Mouse (Mus musculus) spleen, postnatal 10 days (tissue): ENCODE measurements around the gene Grip1.
A peak's percentile ranks its signal among the peaks of the same experiment; 100 is the strongest.

Source experiments
- DNase-seq, 2 experiments: peaks; one replicate each; pipeline ENCODE4 v3.0.0; 2021 to 2022; ENCODE audit warnings: low spot score in 2 of 2

The Grip1 gene

DNA sequence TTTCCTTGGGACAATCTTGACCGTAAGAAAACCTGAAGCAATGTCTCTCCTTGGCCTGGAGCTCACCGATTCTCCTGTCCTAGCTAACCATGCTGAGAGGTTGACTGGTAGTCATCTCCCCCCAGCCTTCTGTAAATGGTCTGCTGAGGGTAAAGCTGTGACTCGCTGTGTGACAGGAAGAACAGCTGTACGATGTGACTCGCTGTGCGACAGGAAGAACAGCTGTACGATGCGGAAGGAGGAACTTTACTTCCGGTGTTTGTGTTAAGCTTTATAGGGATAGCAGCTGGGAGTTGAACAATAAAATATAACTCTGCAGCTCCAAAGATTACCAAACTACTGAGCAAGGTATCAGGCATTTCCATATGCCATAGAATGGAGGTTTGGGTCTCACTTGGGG lies 119.5 kb downstream of the Grip1 start:
- no peak for DNase-seq

DNA sequence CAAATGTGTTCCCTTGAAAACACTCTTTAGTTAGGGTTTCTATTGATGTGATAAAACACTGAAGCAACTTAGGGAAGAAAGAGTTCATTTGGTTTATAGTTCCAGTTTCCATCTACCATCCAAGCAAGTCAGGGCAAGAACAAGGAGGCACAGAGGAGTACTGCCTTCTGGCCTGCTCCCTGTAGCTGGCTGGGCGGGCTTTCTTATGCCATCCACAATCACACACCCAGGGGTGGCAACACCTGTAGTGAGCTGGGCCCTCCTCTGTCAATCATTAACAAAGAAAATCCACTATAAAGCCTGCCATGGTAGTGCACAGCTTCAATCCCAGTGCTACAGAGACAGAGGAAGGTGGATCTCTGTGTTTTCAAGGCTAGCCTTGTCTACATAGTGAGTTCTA lies 122.2 kb downstream of the Grip1 start:
- DNase-seq = no peak

DNA sequence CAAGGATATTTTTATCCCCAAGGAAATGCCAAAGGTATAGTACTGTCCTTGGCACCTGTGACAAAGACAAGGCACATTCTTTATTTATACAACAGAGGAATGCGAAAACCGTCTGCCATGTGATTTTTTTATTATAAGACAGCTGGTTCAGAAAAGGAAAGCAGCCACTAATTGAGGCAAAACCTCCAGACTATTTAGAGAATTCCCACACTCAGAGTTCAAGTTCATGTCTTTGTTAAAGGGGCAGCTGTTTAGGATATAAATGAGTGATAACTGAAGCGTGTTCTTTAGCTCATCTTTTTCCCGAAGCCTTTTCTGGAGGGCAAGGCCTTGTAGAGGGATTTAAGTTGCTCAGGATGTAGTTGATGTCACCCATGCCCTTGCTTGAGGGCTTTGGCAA lies 126.4 kb downstream of the Grip1 start:
- no peak for DNase-seq

DNA sequence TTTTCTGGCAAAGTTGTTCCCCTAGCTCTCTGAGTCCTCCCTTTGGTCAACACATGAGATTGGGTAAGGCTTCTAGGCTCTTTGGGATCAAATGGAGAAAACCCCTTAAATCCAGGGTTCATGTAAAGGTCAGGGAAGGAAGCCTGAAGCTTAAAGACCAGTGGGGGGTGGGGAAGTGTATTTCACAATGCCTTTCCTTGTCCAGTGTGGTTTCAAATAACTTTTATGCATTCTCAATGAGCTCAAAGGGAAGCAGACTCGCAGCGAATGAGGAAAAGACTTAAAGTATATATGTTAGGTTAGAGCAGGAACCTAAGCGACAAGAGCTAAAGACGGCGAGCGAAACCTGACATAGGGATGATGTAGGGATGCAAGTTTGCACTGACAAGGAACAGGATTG lies 131.0 kb downstream of the Grip1 start:
- no peak for DNase-seq

DNA sequence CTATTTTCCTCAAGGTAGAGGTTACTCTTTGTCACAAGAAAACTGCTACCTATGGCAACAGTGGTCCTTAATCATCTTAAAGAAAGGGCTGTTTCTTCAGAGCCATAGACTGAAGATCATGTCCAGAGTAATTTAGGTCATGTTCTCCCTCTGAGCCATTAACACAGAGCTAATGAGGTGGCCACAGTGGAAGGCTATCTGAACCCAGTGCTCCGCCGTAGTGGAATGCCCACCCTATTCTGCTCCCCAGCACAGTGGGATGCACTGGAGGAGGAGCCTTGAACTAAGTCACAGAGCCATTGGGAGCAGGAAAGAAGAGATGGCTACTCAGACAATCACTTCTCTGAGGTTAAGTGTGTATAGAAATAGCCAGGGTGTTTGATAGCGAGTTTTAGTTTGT lies 133.3 kb downstream of the Grip1 start:
- DNase-seq = no peak

DNA sequence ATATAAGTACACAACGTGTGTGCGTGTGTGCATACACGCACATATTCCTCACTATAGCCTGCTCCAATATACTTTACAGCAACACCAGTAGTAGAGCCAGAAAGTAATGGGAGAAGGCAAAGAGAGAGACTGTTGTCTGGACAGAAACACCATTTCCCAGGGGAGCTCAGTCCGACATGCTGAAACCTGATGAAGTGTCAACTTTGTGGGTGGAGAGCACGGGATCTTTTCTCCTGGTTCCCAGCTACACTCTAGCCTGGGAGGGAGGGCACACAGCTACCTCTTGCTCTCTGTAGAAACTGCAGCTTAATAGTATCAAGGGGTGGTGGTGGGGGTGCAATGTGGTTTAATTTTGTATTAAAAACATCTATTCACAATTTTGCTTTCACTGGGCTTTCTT lies 143.2 kb downstream of the Grip1 start:
- DNase-seq = no peak

DNA sequence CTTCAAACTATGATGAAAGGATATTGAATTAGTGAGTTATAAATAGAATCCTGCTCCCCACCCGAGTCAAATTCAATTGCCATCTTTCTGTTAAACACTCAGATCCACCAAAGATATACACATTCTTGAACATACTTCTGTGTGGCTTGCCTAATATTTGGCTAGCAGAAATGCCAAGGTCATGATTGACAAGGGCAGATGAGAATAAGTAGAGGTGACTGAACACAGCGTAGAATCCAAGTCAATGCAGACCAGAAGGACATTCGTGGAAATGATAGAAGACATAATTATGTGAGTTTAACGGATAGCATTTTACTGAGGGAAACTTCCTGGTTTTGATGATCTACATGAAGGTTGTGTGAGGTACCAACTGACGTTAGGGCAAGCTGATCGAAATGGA lies 153.9 kb downstream of the Grip1 start:
- DNase-seq = no peak

DNA sequence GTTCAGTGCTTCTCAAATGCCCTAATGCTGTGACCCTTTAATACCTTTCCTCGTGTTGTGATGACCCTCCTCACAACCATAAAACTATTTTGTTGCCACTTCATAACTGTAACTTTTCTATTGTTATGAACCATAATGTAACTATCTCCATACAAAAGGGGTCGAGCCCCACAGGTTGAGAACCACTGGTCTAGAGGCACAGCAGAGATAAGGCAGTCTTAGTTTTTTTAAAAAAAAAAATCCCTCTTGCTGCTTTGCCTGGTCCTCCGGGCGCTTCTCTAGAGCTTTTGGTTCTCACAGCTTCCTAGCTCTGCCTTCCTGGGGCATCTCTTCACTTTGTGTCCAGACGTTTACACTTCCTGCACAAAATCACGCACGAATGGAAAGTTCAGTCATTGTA lies 155.4 kb downstream of the Grip1 start:
- no peak for DNase-seq

DNA sequence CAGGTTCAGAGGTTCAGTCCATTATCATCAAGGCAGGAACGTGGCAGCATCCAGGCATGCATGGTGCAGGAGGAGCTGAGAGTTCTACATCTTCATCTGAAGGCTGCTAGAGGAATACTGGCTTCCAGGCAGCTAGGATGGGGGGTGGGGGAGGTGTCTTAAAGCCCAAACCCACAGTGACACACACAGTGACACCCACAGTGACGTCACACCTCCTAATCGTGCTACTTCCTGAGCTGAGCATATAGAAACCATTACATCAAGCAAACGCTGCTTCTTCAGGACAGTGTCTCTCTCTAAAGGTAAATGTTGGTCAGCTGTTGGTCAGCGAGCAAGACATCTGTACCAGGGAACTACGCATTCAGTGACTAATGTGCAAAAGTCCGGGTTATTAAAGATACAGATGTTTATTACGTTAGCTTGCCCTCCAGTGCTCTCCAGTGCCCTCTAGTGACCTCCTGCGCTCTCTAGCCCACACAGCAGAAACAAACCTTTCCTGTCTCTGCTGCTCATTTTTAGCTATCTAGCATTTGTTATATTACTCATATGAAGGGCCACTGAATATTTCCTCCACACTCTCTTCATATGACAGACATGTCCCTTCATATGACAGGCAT lies 156.8 kb downstream of the Grip1 start:
- peak in 1 of 2 experiments; percentile 44 for DNase-seq

DNA sequence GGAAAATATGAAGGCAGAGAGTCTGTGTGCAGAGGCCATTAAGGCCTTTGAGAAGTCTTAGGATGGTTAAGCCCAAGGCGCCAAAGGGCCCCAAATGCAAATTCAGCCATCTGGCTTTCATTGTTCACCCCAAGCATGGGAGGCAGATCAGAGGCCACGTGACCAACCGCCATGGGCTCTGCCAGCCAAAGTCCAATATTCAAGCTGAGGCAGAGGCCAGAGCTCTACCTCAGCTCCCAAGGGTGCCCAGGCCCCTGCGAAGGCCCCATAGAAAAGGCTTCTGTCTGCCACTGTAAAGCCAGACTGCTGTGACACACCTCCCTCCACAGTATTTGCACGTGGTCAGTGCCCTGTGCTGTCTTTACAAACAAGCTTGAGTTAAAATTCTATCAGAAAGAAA lies 158.4 kb downstream of the Grip1 start:
- no peak for DNase-seq

DNA sequence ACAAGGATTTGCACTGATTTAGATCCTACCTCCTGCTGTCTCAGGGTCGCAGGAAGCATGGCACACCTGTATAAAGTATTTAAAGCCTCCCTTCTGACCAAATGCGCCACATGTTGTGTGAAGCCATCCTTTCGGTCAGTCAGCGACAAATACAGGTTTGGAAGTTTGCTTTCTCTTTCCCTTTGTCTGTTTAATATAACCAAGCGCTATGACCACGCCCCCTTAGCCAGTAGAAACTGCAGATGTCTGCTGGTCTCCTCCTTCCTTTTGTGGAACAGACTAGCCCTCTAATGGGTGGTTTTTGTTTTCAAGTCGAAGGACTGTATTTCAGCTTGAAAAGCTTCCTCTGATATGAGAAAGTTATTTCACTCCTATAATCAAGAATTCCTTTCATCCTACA lies 161.1 kb downstream of the Grip1 start:
- DNase-seq = peak in 1 of 2 experiments; percentile 19

DNA sequence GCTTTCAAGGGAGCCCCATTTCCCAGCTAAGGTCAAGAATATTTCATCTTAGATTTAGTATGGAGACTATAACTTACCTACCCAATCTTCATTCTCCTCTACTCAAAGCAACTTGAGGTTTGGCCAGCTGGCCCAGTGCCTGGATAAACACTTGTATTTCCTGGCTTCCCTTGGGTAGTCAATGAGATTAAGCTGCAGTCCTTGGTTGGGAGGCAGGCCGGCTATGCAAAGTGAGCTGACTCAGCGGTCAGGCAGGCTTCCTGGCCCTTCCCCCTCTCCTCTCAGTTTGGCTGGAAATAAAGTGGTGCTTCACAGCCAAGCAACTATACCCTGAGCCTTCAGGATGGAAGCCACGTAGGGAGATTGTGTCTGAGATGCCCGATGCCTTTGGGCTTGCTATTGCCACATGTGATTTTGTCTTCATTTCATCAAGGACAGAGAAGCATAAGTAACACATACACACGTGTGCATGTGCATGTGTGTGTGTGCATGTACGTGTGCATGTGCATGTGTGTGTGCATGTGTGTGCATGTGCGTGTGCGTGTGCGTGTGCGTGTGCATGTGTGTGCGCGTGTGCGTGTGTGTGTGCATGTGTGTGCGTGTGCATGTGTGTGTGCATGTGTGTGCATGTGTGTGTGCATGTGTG lies 161.7 kb downstream of the Grip1 start:
- DNase-seq = peak in 1 of 2 experiments; percentile 34

DNA sequence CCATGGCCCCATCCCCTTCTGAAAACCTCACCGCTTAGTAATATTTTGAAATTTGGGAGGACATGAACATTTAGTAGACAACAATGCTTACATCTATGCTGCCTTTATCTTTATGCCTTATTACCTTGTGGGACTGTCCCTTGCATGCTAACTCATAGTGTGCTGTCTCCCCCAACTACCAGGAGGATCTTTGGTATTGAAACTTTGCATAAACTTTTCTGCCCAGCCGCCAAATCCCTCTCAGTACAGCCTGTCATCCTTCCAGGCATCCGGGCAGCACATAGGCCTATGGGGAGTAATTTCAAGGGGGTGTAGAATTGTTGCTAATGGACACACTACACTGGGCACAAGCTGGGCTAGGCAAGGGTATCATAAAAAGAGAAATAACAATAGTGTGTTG lies 162.4 kb downstream of the Grip1 start:
- DNase-seq = no peak

DNA sequence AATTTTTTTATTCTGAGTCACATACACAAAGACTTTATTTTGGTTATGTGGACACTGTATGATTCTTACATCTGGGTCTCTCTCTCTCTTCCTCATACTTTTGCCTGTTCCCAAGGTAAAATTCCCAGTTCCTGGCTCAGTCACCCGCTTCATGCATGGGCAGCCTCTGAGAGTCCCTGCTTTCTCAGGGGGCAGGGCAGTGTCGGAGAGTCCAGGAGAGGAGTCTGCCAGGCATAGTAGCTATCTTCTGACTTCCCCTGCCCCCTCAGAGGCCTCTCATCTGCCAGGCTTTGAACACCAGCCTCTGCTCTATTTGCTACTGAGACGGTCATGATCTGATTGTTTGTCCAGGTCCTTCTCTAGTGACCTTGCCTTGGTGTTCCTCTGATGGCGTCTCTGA lies 175.0 kb downstream of the Grip1 start:
- DNase-seq = no peak

DNA sequence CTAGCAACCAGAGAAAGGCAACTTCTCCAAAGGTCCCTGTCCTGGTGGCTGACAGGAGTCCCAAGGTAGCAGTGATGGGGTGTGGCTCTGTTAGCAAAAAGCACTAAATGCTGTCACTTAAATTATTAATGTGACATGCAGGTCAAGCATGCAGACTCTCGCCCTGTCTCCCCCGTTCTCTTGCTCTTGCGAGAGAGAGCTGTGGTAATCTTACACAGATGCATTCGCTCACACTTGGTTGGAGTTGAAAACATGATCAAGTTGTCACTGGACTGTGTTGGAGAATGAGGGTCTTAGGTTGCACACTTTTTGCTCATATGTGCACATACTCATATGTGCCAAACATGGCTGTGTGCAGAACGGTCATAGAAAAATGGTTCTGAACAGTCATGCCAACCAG lies 176.8 kb downstream of the Grip1 start:
- DNase-seq = no peak

DNA sequence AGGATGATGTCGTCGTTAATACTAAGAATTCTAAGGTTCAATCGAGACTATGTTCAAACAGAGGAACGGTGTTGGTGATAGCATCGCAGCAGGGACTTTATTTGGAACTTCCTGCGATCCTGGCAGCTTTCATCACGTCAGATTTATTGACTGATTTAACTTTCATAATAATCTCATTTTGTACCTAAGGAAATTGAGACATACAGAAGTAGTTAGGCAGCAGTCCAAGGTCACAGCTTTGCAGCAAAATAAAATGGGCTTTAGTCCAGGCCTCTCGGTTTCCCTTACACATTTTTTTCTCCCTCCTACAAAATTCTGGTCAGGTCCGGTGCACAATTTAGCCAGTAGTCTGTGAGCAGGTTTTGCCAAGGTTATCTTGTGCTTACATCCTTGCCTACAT lies 178.3 kb downstream of the Grip1 start:
- DNase-seq = no peak

DNA sequence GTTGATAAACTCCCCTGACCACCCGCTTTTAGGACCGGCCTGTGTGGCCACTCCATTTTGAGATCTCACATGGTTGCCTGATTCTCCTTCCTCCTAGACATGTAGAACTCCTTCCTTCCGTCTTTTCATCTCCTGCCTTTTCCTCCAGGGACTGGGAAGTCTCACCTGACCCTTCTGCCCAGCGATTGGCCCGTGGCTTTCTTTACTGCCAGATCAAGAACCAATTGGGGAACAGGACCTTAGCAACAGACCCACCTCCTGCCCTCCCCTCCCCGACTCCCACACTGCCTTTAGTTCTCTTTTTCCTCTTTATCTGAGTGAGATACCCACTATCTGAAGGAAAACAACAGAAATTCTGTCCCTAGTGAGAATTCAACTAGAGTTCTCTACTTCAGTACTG lies 180.9 kb downstream of the Grip1 start:
- no peak for DNase-seq

DNA sequence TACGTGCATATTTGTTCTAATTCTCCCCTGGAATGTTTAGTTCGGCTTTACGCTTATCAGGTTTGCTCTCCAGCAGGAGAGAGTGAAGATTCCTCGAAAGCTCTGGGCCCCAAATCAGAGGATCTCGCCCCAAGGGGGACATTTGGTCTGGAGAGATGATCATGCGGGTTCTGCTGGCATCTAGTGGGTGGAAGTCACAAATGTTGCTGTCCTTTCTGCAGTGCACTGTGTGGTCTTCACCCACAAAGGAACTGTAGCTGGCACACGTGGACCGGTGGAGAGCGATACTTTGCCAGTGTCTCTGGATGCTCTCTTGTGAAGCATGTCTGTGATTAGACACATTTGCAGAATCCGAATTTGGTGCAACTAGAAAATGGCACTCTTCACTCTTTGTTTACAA lies 186.9 kb downstream of the Grip1 start:
- no peak for DNase-seq

DNA sequence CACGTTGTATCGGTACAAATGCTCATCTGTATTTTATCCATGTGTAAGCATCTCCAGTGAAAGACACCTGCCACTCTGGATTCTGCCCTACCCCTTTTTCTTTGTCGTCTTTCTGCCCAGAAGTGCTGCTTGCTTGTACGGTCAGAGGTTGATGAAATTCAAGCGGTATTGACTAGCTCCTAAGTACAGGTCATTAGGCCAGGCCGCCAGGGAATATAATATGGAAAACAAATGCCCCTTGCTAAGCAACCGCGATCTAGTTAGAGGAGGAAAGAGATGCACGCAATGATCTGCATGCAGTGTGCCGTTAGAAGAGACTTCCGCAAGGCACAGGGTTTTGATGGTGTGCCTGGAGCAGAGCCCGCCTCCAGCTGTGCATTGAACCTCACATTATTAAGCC lies 187.4 kb downstream of the Grip1 start:
- DNase-seq = no peak

DNA sequence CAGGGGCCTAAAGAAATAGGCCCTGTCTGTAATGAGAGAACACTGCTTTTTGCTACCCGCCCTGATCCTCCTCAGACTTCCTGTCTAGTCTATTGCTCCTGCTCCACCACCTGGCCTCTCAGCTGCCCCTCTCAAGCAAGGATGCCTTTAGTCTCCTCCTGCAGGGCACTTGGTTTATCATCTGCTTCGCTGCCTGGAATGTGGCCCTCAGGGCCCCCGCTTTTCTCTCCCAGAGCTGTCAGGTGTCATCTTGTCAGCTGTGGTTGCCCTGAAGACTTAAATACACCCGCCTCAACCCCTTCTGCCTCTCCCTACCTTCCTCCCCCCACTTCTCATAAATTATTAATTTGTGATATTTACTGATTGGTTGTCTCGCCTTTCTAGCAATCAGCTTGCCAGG lies 190.7 kb downstream of the Grip1 start:
- DNase-seq = no peak

DNA sequence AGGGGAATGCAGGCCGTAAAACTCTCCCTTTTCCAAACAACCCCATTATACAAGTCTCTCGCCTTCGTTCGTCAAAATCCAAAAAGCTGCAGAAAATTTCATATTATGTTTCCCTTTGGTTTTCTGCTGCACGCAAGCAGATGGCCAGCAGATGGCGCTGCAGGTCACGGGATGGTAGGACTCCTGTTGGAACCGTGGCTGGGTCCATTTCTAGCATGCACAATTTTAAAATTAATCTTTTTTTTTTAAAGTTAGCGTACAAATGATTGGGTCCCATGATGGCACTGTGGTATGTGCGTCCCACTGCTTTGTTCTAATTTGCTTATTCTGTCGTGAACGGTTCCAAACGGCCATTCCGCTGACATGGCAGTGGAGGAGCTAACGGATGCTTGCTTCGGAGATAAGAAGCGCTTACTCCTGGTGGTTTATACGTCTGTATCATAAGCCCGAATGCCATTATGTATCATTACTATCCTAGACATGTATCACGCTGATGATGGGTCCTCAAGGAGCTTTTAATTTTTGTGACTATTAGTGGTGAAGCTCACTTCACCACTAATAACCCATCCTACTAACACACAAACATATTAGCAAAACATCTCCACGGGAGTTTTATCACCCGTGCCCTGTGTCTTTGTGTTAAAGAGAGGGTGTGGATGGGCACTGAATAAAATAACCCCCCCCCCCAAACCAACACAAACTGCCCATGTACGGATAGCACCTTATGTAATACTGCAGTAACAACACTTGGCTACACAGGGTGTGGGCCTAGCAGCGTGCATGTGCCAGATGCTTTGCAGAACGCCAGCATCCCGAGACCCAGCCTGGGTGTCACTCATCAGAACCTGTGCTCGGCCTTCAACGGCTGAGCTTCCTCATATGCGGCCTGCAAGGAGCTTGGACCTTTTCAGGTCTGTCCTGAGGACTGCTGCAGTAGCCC lies 193.1 kb downstream of the Grip1 start:
- peak; percentile 4 to 53 for DNase-seq

DNA sequence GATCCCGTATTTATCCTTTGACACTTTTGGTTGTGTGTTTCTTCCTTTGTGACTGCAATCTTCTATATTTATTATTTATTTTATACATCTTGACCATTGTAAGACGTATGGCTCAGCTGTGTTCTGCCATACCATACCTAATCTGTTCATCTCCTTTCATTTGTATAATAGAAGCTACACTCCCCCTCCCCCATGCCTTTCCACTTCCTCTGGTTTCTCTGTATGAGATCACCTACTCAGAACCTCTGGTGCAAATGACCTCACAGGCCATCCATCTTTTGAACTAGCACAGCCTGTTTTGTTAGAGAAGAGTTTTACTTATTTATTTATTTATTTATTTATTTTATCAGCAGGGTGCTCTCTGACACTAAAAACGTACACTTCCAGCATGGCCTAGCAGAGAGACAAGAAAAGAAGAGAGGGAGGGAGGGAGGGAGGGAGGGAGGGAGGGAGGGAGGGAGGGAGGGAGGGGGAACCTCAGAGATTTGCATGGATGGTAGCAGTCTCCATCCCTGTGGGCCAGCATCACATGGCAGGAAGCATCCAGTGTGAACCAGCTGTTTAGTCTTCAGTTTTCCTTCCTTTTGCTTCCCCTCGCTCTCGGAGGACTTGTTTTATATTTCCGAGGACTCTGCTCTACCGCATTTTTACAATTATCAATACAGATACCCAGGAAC lies 207.2 kb downstream of the Grip1 start:
- DNase-seq = no peak
